Mouse (Mus musculus): Measurements from ENCODE around the gene Rnf7. TPM values are rescaled to one million over a fixed set of nuclear protein-coding genes. Genes with fewer than 3 reads are reported as not detected.
A peak's percentile ranks its signal among the peaks of the same experiment; 100 is the strongest.
"Not testable (repeated sequence)": the region's sequence is repeated elsewhere in the genome, so short reads cannot be mapped to it uniquely, and the experiment has no call there.

Rnf7 gene
- total RNA-seq, 2 experiments from 2014 or later, result 59.8 to 64.8 TPM

DNA sequence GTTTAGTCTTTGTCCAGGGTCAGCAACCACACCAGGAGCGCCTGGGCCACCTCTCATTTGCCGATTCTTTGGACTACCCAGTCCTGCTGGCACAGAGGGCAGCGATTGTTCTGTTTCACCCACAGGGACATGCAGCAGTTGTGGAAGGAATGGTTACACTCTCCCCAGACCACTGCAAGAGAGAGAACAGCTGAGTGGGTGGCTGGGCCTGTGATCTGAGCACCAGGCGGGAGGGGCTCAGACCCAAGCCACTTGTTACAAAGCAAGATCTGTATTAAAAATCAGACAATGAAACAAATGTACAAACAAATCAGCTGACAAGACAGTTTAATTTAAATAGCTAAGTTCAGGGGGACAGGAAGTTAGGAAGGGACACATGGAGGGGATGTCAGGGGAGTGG is 6.8 kb downstream of the Rnf7 start:
- DNase-seq (ENCODE audit: low spot score in 2 of 2), result not testable (repeated sequence)

DNA sequence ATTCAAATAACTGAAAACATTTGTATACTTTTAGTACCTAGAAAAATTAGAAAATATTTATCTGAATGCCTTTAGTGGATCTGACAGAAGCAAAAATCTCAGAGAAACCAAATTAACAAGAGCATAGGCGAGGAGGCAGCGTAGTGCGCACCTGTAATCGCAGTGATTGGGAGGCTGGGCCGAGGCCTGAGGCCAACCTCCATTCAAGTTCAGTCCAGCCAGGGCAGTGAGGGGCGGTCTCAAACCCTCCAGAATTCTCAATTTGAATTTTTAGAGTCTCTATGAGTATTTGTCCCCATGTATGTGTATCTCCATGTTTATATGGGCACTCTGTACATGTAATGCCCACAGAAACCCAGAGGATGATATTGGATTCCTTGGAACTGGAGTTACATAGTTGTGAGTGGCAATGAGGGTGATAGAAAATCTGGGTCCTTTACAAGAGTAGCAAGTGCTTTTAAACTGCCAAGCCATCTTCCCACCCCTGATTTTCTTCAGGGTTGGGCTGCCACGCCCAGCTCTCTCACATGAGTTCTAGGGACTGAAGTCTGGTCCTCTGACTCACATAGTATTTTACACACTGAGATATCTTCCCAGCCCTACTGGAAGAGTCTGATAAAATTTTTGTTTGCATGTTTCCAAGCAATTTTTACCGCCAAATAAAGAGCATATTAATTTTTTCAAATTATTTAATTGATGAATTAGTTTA is 8.1 kb downstream of the Rnf7 start:
- DNase-seq (ENCODE audit: low spot score in 2 of 2), result no peak

GRCm38 (mm10) chr9:96469556-96470265 is 8.8 kb downstream of the Rnf7 start:
- no peak for DNase-seq (ENCODE audit: low spot score in 2 of 2)

DNA sequence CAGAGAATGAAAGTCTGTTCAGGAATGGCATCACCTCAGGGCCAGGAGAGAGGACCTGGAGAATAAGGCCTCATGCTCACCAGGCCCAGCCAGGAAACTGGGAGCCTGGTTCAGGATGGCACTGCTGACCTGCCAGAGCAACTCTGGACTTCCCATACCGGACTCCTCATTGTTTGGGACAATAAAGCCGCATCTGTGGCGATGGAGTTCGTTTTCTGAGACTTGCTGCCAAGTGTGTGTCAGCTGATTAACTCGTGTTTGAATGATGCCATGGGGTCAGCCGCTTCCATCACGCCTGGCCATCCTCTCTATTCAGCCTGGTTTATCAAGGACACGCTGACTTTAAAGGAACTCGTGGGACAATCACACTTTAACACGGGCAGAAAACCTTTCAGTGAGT is 14.8 kb downstream of the Rnf7 start:
- peak in 1 of 2 experiments; percentile 22 for DNase-seq (ENCODE audit: low spot score in 2 of 2)

GRCm38 (mm10) chr9:96461607-96462006 is 16.9 kb downstream of the Rnf7 start:
- DNase-seq (ENCODE audit: low spot score in 2 of 2), result no peak

DNA sequence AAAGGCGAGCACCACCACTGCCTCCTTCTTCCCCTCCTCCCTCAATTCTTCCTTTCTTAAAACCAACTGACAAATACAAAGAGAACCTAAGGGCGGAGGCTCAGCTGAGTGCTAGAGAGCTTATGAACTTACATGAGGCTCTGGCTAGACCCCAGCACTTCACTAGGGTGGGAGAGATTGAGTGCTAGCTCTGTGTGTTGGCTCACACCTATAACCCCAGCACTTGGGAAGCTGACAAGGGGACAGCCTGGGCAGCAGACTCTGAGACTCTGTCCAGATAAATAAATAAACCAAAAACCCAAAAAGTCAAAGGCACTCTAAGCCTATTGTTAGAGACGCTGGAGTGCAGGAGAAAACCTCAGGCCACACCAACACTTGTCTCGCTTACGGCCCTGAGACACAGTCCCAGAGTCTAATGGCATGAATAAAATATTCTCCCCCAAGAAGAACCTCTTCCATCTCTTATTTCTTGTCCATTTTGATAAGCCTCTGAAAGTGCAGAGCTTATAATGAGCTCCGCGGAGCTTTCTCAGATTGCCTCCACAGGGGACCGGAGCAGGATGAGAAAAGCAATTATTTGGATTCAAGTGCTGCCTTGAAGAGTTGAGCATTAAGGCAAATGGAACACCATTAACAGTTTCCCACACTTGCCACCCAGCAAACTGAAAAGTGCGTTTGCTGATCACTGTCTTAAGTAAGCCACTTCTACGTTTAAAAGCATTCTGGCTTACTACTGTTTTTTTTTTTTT is 18.2 kb downstream of the Rnf7 start:
- DNase-seq (ENCODE audit: low spot score in 2 of 2), result no peak

DNA sequence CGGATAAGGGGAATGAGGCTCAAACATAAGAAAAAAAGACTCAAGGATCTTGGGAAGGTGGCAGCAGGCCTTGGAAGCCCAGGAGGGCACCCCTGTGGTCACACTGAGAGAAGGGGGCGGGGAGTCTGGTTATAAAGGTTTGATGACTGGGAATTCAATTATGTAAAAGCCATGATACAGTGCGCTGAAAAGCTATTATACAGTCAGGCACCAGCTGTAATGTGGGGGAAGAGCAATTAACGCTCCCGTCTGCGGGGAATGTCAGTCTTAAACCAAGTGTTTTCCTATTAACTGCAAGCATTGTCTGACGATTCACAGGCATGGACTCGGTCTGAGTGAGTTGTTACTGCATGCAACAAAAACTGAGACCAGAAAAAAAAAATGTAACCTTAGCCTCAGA is 22.9 kb downstream of the Rnf7 start:
- DNase-seq (ENCODE audit: low spot score in 2 of 2), result no peak

DNA sequence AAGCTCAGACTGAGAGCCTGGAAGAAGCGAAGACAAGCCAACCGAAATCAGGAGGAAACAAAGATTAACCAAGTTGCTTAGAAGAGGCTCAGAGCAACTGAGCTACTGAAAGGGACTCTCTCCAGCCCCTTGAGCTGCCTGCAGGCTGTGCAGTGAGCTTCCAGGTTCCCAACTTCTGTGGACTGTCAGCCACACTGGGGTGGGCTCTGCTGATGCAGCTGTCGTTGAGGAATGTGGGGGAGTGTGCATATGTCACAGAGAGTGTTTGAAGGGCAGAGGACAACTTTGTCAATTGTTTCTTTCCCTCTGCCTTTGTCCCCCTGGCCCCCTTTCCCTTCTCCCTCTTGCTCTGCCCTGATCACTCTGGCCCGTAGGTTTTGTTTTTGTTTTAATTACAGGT is 25.5 kb downstream of the Rnf7 start:
- DNase-seq (ENCODE audit: low spot score in 2 of 2), result no peak

DNA sequence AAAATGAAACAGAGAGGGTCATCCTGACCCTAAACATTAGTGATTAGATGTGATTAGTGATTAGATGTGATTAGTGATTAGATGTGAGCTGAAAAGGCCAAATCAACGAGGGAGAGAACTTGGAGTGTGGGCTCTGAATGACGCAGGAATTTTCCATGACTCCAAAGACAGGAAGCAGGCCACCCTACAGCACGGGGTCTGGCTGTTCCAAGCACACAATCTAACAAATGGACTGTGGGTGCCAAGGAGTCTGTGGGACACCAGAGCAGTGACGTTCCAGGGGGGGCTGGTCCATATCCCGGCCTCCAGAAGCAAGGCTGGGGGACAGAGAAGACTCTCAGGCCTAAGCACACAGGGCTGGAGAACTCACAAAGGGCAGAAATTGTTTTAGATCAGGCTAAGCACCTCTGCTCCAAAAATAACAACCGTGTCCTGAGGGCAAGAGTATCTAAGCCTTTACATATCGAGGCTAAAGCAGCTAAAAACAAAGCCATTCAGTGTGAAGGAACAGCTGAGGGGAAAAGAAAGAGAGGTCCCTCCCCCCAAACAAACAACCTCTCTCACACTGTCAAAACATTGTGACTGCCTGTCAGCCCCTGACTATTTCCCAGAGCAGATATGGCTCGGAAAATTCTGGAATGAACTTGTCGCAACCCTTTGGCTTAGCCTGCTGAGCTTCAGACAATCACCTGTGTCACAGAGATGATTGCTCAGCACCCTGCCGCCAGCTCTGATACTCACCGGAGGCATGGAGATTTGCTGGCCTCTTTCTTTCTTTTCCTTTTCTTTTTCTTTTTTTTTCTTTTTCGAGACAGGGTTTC is 27.4 kb downstream of the Rnf7 start:
- no peak for DNase-seq (ENCODE audit: low spot score in 2 of 2)

GRCm38 (mm10) chr9:96449514-96449913 is 29.0 kb downstream of the Rnf7 start:
- no peak for DNase-seq (ENCODE audit: low spot score in 2 of 2)

DNA sequence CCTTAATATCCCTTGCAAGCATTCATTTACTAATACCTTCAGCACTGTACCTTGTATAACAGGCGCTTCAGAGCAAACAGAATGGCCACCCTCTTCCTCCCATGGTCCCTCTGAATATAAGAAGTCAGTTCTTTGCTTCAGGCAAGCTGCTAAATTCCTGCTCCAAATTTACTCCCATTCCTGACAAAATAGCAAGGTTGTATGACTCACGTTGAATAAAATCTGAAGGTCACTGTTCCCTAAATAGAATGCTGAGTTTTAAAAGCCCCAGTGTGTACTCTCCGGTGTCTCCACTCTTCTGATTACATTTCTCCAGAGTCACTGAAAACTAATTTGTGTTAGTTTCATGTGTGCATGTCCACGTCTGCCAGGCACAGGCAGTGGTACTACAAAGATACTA is 33.1 kb downstream of the Rnf7 start:
- DNase-seq (ENCODE audit: low spot score in 2 of 2), result no peak

DNA sequence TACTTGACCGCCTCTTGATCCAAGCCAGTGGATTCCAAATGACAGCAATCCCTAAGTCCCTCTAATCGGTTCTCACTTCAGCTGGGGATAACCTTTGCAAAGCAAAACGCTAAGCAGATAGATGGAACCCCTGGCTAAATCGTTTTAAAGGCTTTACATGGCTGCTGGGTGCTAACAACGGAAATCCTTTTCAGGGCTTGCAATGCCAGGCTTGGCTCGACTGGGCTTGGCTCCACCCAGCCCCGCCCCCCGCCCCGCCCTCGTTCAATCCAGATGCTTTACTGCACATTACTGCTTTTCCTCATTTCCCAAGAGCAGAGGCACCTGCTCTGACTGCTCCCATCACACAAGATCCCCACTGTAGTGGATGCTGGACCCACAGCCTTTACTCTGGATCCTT is 36.4 kb downstream of the Rnf7 start:
- DNase-seq (ENCODE audit: low spot score in 2 of 2), result no peak

DNA sequence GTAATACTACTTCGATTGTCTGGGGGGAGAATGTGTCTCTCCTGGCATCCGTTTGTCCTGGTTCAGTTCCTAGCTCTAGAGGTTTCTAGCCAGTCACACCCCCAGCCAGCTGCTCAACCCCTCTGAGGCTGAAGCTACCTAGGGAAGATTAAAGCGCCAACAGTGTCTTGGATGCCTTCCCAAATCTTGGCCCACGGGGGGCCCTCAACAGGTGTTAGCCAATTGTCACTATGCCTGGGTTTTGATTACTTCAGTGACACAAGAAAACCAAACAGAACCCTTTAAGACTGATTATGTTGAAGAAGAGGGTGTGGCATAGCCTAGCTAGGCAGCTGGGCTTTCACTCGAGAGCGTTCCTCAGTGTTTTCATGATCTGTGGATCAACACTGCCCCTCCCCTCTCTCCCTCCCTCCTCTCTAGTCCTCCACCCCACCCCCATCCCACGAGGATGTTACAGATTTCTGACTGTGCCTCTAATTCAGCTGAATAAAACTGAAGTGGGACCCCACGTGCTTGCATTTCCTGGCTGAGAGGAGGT is 40.1 kb downstream of the Rnf7 start:
- DNase-seq (ENCODE audit: low spot score in 2 of 2), result no peak

- peak in 1 of 2 experiments; percentile 18 for DNase-seq (ENCODE audit: low spot score in 2 of 2)
Observed at GRCm38 (mm10) chr9:96437805-96438333, 40.6 kb downstream of the Rnf7 start.

GRCm38 (mm10) chr9:96436901-96437804 is 41.3 kb downstream of the Rnf7 start:
- DNase-seq (ENCODE audit: low spot score in 2 of 2), result no peak

- no peak for DNase-seq (ENCODE audit: low spot score in 2 of 2)
Observed at GRCm38 (mm10) chr9:96432575-96432974, 45.9 kb downstream of the Rnf7 start.

DNA sequence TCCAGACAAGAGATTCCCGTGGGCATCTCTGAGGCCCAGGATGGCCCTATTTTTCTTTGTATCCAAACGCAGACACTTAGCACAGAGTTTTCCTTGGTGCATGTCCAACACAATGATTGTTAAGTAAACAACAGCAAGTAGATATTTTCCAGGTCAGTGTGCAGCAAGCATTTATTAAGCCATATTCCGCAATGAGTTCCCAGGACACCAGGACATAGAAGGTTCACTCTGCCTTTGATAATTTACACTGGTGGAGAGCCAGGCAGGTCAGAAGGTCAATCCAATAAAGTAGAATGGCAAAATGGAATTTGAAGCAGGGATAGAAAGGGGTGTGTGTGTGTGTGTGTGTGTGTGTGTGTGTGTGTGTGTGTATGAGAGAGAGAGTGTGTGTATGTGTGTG is 47.4 kb downstream of the Rnf7 start:
- no peak for DNase-seq (ENCODE audit: low spot score in 2 of 2)

DNA sequence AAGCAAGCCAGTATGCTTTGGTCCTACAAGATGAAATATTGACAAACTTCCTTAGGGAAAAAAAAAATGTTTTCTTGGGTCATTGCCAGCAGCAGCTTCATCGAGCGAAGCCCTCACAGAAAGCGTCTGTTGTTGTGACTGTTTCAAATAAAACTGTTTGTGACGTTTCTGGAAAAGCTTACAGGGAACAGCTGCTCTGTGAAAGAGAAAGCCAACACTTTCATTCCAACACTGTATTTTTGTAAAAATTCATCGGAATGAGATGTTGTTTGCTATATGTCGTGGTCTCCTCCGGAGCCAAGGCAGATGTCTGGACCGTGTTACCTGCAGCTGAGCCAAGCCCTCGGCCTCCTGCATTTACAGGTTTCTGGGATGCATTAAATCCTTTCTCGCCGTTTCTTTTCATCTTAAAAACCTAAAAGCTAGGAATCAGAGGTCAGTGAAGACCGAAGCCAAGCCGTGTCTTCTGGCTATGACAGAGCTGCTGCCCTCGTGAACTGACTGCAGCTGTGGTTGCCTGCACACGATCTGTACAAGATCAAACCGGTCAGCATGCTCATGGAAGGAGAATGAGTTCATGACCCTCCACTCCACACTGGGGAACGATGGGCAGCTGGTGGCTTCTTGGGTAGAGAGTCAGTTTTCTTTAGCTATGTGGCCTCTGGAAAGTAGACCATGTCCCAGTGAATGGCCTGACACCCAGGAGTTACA is 50.0 kb downstream of the Rnf7 start:
- peak in 1 of 2 experiments; percentile 25 for DNase-seq (ENCODE audit: low spot score in 2 of 2)

GRCm38 (mm10) chr9:96424027-96424426 is 54.4 kb downstream of the Rnf7 start:
- no peak for DNase-seq (ENCODE audit: low spot score in 2 of 2)
